Mouse (Mus musculus): ENCODE data around the gene Fbxo31. TPM values are rescaled to one million over a fixed set of nuclear protein-coding genes. Genes with fewer than 3 reads are reported as not detected.

Fbxo31 gene
- total and polyA plus RNA-seq, 3 experiments = 16.0 to 35.3 TPM; not detected in 1

DNA sequence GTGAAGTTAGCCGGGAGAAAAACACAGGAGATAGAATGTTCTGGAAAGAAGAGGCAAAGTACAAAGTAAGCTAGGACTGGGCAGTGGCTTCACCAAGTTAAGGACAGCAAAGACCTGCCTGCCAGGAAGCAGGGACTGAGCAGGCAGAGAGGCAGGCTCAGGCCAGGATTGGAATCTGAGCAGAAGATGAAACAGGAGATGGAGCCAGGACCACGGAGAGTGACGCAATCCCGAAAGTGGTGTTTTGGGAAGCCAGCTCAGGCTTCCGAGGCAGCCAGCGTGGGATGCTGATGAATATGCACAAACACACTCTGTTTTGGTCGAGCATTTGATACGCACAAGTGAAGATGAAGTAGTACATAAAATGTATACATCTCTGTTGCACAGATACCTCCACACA is 5.0 kb upstream of the Fbxo31 start:
- no peak for DNase-seq (ENCODE audit: low read depth, low spot score)
- Histone ChIP-seq H3K4me1 (ENCODE audit: control insufficient read depth in 1 of 2, insufficient read depth in 2 of 2, low read length in 2 of 2) (peaks cover 2 to 23% of the 10 kb centered on the region in 2 experiments; a peak in 3 of 4 replicates), H3K79me2 (ENCODE audit: control insufficient read depth, insufficient read depth, low read length, poor library complexity) (no peaks in the 10 kb centered on the region), H3K9me3 (replicated peaks; ENCODE audit: insufficient read depth, low read length) (no peaks in the 10 kb centered on the region), H3K27ac (ENCODE audit: control insufficient read depth, low read depth, low read length) (no peak overlapping the region), H3K9ac (ENCODE audit: control insufficient read depth, low read depth, low read length, poor library complexity, severe bottlenecking) (no peak overlapping the region), H3K27me3 (ENCODE audit: control insufficient read depth in 1 of 2, insufficient read depth in 2 of 2, low read length in 2 of 2) (no peaks in the 10 kb centered on the region), H3K36me3 (ENCODE audit: control insufficient read depth in 1 of 2, insufficient read depth in 2 of 2, low read length in 2 of 2) (peaks cover 0 to 12% of the 10 kb centered on the region in 2 experiments; a peak in 2 of 4 replicates), H3K4me3 (ENCODE audit: control insufficient read depth in 1 of 2, insufficient read depth in 1 of 2, low read depth in 2 of 2, low read length in 2 of 2) (no peak overlapping the region)
- no peak for TF ChIP-seq ZNF384 (IDR thresholded peaks at IDR 0.05; ENCODE audit: low read depth, low read length)
- TF ChIP-seq JUND (IDR thresholded peaks at IDR 0.05; ENCODE audit: low read depth, low read length) = no peak
- no peak for TF ChIP-seq UBTF (IDR thresholded peaks at IDR 0.05; ENCODE audit: borderline replicate concordance, insufficient read depth, low read depth, low read length)

DNA sequence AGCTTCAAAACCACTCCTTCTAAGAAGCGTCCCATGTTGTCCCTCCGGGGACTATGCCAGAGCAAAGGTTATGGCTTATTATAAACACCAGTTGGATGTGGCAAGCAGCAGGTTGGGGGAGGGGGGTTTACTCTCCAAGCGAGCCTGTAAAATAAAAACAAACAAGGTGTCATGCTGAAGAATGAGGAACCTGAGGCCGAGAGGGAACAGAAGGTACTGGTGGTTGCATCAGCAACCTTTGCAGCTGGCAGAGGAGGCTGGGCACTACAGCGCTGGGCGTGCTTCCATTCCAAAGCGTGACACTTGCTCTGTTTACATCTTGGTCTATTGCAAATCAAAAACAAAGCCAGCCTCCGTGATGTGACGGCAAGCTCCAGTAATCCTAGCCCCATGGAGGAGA is 1.9 kb upstream of the Fbxo31 start:
- H3K27ac ChIP-seq (ENCODE audit: control insufficient read depth, low read depth, low read length) = peak overlapping the region; percentile 22; the same call in 1 of the 2 replicates
- peak; percentile 38; the same call in 1 of the 2 replicates for TF ChIP-seq TCF12 (IDR thresholded peaks at IDR 0.05; ENCODE audit: low read depth, low read length)
- peak; percentile 87 for TF ChIP-seq MXI1 (IDR thresholded peaks at IDR 0.05; ENCODE audit: low read depth, low read length)
- peak; percentile 32; the same call in 1 of the 2 replicates for TF ChIP-seq HCFC1 (IDR thresholded peaks at IDR 0.05; ENCODE audit: low read depth, low read length)
- TF ChIP-seq EP300 (IDR thresholded peaks at IDR 0.05; ENCODE audit: low read depth in 1 of 2, low read length in 2 of 2) = peak in 1 of 2 experiments; percentile 26; a peak in 1 of 4 replicates
- TF ChIP-seq POLR2A (IDR thresholded peaks at IDR 0.05; ENCODE audit: control insufficient read depth in 1 of 2, insufficient read depth in 1 of 2, low read depth in 1 of 2, low read length in 2 of 2, poor library complexity in 1 of 2) = no peak
- TF ChIP-seq SIN3A (IDR thresholded peaks at IDR 0.05; ENCODE audit: low read length) = peak; percentile 90
- TF ChIP-seq MYB (IDR thresholded peaks at IDR 0.05; ENCODE audit: low read depth, low read length) = no peak
- TF ChIP-seq ELF1 (IDR thresholded peaks at IDR 0.05; ENCODE audit: low read depth, low read length) = no peak
- no peak for TF ChIP-seq MYC (IDR thresholded peaks at IDR 0.05; ENCODE audit: low read depth, low read length)
- peak; percentile 59 for TF ChIP-seq MAX (IDR thresholded peaks at IDR 0.05; ENCODE audit: low read length)
- no peak for TF ChIP-seq CHD2 (IDR thresholded peaks at IDR 0.05; ENCODE audit: low read length)
- TF ChIP-seq ETS1 (IDR thresholded peaks at IDR 0.05; ENCODE audit: low read depth, low read length) = peak; percentile 92
- no peak for TF ChIP-seq USF1 (IDR thresholded peaks at IDR 0.05; ENCODE audit: low read depth, low read length)
- H3K4me3 ChIP-seq (ENCODE audit: control insufficient read depth in 1 of 2, insufficient read depth in 1 of 2, low read depth in 2 of 2, low read length in 2 of 2) = peak overlapping the region; percentile 39 to 49
- peaks cover 0 to 11% of the 10 kb centered on the region in 2 experiments; a peak in 2 of 4 replicates for H3K36me3 ChIP-seq (ENCODE audit: control insufficient read depth in 1 of 2, insufficient read depth in 2 of 2, low read length in 2 of 2)
- peak; percentile 79 for DNase-seq (ENCODE audit: low read depth, low spot score)
- peaks cover 31% of the 10 kb centered on the region for H3K79me2 ChIP-seq (ENCODE audit: control insufficient read depth, insufficient read depth, low read length, poor library complexity)
- peak overlapping the region; percentile 53 for H3K9ac ChIP-seq (ENCODE audit: control insufficient read depth, low read depth, low read length, poor library complexity, severe bottlenecking)
- H3K9me3 ChIP-seq (replicated peaks; ENCODE audit: insufficient read depth, low read length) = no peaks in the 10 kb centered on the region
- peaks cover 2 to 22% of the 10 kb centered on the region in 2 experiments; a peak in 3 of 4 replicates for H3K4me1 ChIP-seq (ENCODE audit: control insufficient read depth in 1 of 2, insufficient read depth in 2 of 2, low read length in 2 of 2)
- H3K27me3 ChIP-seq (ENCODE audit: control insufficient read depth in 1 of 2, insufficient read depth in 2 of 2, low read length in 2 of 2) = no peaks in the 10 kb centered on the region

Measured in MEL (cell line).